Mouse (Mus musculus) forebrain, postnatal 0 days (tissue): ENCODE measurements around the gene Dtx4. TPM values are rescaled to one million over a fixed set of nuclear protein-coding genes. Genes with fewer than 3 reads are reported as not detected.
A peak's percentile ranks its signal among the peaks of the same experiment; 100 is the strongest.

Experiments
- ATAC-seq: fragments of 200-750 bp; cut with Nextera tagmentation; 2 replicates; pipeline ENCODE4 v1.8.0; 2017; ENCODE audit warnings: mild to moderate bottlenecking, moderate library complexity
- DNase-seq: peaks from one replicate; pipeline ENCODE4 v3.0.0-alpha.2; 2015
- H3K27ac ChIP-seq: fragments of 300-500 bp; sonication (generic); 2 replicates; pipeline ENCODE4 v1.5.1; 2014; ENCODE audit warnings: low read depth, mild to moderate bottlenecking, antibody characterized with exemption, low read length, moderate library complexity, mixed read lengths
- H3K27me3 ChIP-seq: fragments of 300-500 bp; sonication (generic); 2 replicates; pipeline ENCODE4 v1.6.1; 2014; ENCODE audit warnings: mild to moderate bottlenecking, low read length, mixed read lengths; ENCODE audit not compliant: insufficient read depth
- H3K36me3 ChIP-seq: fragments of 300-500 bp; sonication (generic); 2 replicates; pipeline ENCODE4 v1.6.1; 2014; ENCODE audit warnings: mild to moderate bottlenecking, moderate library complexity; ENCODE audit not compliant: insufficient read depth
- H3K4me1 ChIP-seq: fragments of 300-500 bp; sonication (generic); 2 replicates; pipeline ENCODE4 v1.6.1; 2014; ENCODE audit warnings: antibody characterized with exemption; ENCODE audit not compliant: insufficient read depth
- H3K4me2 ChIP-seq: fragments of 300-500 bp; sonication (generic); 2 replicates; pipeline ENCODE4 v1.6.1; 2014; ENCODE audit warnings: low read depth, mild to moderate bottlenecking, moderate library complexity
- H3K4me3 ChIP-seq: fragments of 300-500 bp; sonication (generic); 2 replicates; pipeline ENCODE4 v1.5.1; 2014; ENCODE audit warnings: low read depth, low read length, mixed read lengths
- H3K9ac ChIP-seq: fragments of 300-500 bp; sonication (generic); 2 replicates; pipeline ENCODE4 v1.6.1; 2014; ENCODE audit warnings: mild to moderate bottlenecking
- H3K9me3 ChIP-seq: fragments of 300-500 bp; sonication (generic); 2 replicates; pipeline ENCODE4 v1.6.1; 2016; ENCODE audit warnings: low read length
- CTCF ChIP-seq: sonication (generic); IDR thresholded peaks from 2 replicates; pipeline ENCODE4 v1.5.1; 2016; ENCODE audit warnings: antibody characterized with exemption, control low read depth, low read depth
- WGBS: fragments of 180-500 bp; shearing (Covaris S2); extraction: QIAGEN DNeasy Blood & Tissue Kit; methylation state at CpG from one replicate; pipeline ENCODE4 v1.1.7; 2014; 5-methylcytosine and 5-hydroxymethylcytosine counted together
- polyA plus RNA-seq: library from polyadenylated mRNA; unstranded; fragments of >200 nt; fragmentation: Nextera tagmentation; extraction: Ambion mirVana; gene quantifications from 2 replicates; pipeline ENCODE4 v1.2.1, GENCODE M21; 2015
- total RNA-seq: library from RNA; depleted of rRNA; stranded (reverse); fragments of >200 nt; gene quantifications from 2 replicates; pipeline ENCODE4 v1.2.3, GENCODE M21; 2014

Gene Dtx4
- total and polyA plus RNA-seq, 2 experiments from 2014 or later, result 20.6 to 48.8 TPM

- WGBS, result 83% methylated on average over 1 of the region's 1 CpGs
- Histone ChIP-seq H3K27ac (no peak overlapping the region), H3K9me3 (no peaks in the 10 kb centered on the region), H3K9ac (no peak overlapping the region), H3K27me3 (no peaks in the 10 kb centered on the region), H3K4me3 (no peak overlapping the region), H3K4me2 (no peak overlapping the region), H3K4me1 (no peaks in the 10 kb centered on the region), H3K36me3 (no peaks in the 10 kb centered on the region)
- ATAC-seq (no peak), DNase-seq (no peak)
- no peak for TF ChIP-seq CTCF
Observed at GRCm38 (mm10) chr19:12539975-12540374, 38.7 kb upstream of the Dtx4 start.

- Histone ChIP-seq H3K9ac (no peak overlapping the region), H3K27ac (no peak overlapping the region), H3K4me3 (no peak overlapping the region), H3K4me2 (no peak overlapping the region), H3K9me3 (no peaks in the 10 kb centered on the region), H3K4me1 (no peaks in the 10 kb centered on the region), H3K27me3 (no peaks in the 10 kb centered on the region), H3K36me3 (no peaks in the 10 kb centered on the region)
- DNase-seq, result no peak
- ATAC-seq, result no peak
- TF ChIP-seq CTCF, result no peak
Observed at GRCm38 (mm10) chr19:12537168-12537567, 35.9 kb upstream of the Dtx4 start.

- H3K4me1 ChIP-seq, result no peaks in the 10 kb centered on the region
- WGBS, result 57% methylated on average over 4 of the region's 4 CpGs
- ATAC-seq, result no peak
Observed at GRCm38 (mm10) chr19:12523377-12523776, 22.1 kb upstream of the Dtx4 start.

GRCm38 (mm10) chr19:12518541-12518890 is 17.3 kb upstream of the Dtx4 start:
- H3K27me3 ChIP-seq, result no peaks in the 10 kb centered on the region
- ATAC-seq (no peak), DNase-seq (no peak)
- H3K4me3 ChIP-seq, result peak overlapping the region; percentile 40
- TF ChIP-seq CTCF, result no peak
- no peaks in the 10 kb centered on the region for H3K4me1 ChIP-seq
- H3K9me3 ChIP-seq, result no peaks in the 10 kb centered on the region
- no peak overlapping the region for H3K9ac ChIP-seq
- peak overlapping the region; percentile 60 for H3K4me2 ChIP-seq
- H3K27ac ChIP-seq, result no peak overlapping the region
- H3K36me3 ChIP-seq, result no peaks in the 10 kb centered on the region

More at GRCm38 (mm10) chr19:12523377-12523776, 22.1 kb upstream of the Dtx4 start:
- H3K9ac ChIP-seq, result no peak overlapping the region
- DNase-seq, result no peak
- no peaks in the 10 kb centered on the region for H3K27me3 ChIP-seq
- H3K4me2 ChIP-seq, result no peak overlapping the region
- no peaks in the 10 kb centered on the region for H3K9me3 ChIP-seq
- H3K36me3 ChIP-seq, result no peaks in the 10 kb centered on the region
- H3K4me3 ChIP-seq, result no peak overlapping the region
- no peak overlapping the region for H3K27ac ChIP-seq
- no peak for TF ChIP-seq CTCF

GRCm38 (mm10) chr19:12517671-12518540 is 16.7 kb upstream of the Dtx4 start:
- ATAC-seq (peak; percentile 93), DNase-seq (peak; percentile 85)
- Histone ChIP-seq H3K27me3 (no peaks in the 10 kb centered on the region), H3K4me2 (peak overlapping the region; percentile 60), H3K36me3 (no peaks in the 10 kb centered on the region), H3K4me3 (peak overlapping the region; percentile 40), H3K4me1 (no peaks in the 10 kb centered on the region), H3K9me3 (no peaks in the 10 kb centered on the region), H3K9ac (peak overlapping the region; percentile 45), H3K27ac (no peak overlapping the region)
- 1% methylated on average over 16 of the region's 16 CpGs for WGBS
- peak; percentile 85 for TF ChIP-seq CTCF

- Histone ChIP-seq H3K9me3 (no peaks in the 10 kb centered on the region), H3K4me1 (no peaks in the 10 kb centered on the region), H3K4me2 (no peak overlapping the region), H3K9ac (no peak overlapping the region), H3K27ac (no peak overlapping the region), H3K4me3 (no peak overlapping the region), H3K36me3 (no peaks in the 10 kb centered on the region), H3K27me3 (no peaks in the 10 kb centered on the region)
- no peak for DNase-seq
- ATAC-seq, result no peak
- TF ChIP-seq CTCF, result no peak
Observed at GRCm38 (mm10) chr19:12514621-12515020, 13.4 kb upstream of the Dtx4 start.

GRCm38 (mm10) chr19:12502756-12503155 is 1.5 kb upstream of the Dtx4 start:
- no peaks in the 10 kb centered on the region for H3K36me3 ChIP-seq
- H3K4me2 ChIP-seq, result no peak overlapping the region
- H3K4me1 ChIP-seq, result peaks cover 14% of the 10 kb centered on the region
- DNase-seq (no peak), ATAC-seq (no peak)
- H3K27me3 ChIP-seq, result no peaks in the 10 kb centered on the region
- no peak overlapping the region for H3K4me3 ChIP-seq
- 93% methylated on average over 7 of the region's 7 CpGs for WGBS
- no peak overlapping the region for H3K27ac ChIP-seq
- H3K9me3 ChIP-seq, result no peaks in the 10 kb centered on the region
- H3K9ac ChIP-seq, result no peak overlapping the region
- no peak for TF ChIP-seq CTCF
